Mouse (Mus musculus) lung, adult 18-20 months (tissue): ENCODE measurements around the gene Apc2.
A peak's percentile ranks its signal among the peaks of the same experiment; 100 is the strongest.

Source experiments
- DNase-seq, 2 experiments: peaks; one replicate each; pipeline ENCODE4 v3.0.0; 2022; ENCODE audit warnings: mixed read lengths in 2 of 2

Apc2 gene

DNA sequence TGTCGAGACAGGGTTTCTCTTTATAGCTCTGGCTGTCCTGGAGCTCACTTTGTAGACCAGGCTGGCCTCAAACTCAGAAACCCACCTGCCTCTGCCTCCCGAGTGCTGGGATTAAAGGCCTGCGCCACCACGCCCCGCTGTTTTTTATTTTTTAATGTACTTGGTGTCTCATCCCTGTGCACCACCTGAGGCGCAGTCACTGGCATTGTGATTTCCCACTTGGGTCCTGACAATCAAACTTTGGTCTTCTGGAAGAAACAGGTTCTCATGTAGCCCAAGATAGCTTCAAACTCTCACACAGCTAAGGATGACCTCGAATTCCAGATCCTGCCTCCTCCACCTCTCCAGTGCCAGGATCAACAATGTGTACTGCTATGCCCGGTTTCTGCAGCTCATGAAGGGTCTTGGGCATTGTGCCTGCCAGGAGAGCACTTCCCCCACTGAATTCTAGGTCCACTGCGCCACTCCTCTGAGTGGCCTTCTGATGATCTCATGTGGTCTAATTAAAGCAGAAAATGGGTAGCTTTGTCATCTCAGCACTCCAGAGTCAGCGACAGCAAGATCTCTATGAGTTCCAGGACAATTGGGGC lies 32.9 kb upstream of the Apc2 start:
- no peak for DNase-seq

DNA sequence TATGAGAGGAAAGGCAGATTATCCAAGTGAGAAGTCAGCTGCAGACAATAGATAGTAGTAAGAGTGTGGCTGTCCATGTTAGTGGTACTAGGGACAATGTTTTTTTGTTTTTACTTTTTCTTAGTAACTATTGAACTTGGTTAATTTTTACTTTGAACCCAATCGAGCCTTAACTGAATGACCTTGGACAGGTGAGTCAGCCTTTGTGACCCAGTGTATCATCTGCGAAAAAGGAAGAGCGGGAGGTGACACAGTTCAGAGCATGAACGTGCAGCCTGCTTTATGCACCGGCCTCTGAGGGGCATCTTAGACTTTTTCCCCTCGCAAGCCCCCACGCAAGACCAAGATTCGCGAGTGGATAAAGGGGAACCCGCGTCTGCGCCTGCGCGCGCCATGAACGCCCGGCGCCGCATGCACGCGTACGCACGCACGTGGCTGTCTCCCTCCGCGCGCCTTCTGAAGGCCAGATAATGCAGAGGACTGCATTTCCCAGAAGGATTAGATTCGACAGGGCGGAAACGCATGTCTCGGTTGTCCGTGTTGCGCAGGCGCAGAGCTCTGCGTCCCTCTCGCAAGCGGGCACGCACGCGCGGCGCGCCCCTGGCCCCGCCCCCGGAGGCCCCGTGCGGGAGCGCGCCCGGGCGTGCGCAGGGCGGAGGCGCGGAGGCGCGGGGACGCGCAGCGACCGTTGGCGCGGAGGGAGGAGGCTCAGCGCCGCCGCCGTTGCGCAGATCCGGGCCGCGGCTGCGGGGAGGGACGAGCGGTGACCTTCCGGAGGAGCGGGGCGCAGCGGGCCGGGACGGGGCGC lies 31.2 kb upstream of the Apc2 start:
- peak; percentile 99 for DNase-seq

DNA sequence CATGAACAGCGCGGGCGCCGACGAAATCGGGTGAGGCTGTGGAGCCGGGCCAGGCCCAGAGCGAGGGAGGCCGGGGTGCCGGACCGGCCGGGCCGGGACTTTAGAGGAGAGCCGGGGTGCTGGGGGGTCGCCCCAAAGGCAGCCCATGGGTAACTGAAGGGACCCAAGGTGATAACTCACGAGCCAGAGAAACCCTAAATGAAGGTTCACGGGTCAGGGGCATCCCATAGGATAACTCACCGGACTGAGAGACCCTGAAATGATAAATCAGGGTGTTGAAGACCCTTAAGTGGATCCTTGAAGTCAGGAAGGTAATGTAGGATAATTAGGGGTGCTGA lies 30.7 kb upstream of the Apc2 start:
- no peak for DNase-seq

DNA sequence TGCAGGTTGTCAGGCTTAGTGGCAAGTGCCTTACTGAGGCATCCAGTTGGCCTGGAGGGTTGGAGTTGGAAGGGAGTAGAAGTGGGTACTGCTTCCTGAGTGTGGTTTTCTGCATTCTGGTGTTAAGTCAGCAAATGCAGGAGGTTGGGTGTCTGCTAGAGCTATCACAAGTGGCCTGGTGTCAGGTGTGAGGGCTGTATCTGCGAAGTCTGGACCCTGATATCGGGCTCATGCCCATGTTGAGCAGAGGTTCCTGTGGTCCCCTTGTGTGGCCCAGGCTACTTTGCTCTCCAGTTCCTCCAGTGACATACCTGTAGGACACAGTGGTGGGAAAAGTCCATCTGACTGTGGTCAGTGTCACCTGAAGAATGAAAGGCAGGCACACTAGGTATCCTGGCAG lies 25.7 kb upstream of the Apc2 start:
- no peak for DNase-seq

DNA sequence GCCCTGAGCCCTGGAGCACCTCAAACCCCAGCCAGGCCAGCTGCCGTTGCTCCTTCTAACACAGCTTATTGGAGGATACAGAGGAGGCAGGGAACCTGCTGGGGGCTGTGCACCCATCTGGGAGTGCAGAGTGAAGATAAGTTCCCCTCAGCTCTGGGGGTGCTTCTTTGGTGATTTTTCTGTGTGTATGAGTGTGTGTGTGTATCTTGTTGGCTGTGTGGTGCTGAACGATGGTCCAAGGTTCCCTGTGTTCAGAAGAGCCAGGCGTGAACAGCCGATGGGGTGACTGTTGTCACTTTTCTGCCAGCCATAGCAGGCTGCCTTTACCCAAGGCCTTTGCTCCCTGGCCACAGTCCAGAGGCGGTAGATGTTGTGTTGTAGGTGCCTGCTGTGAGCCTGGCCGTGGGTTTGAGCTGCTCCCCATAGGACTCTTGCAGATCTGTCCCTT lies 25.0 kb upstream of the Apc2 start:
- DNase-seq, result no peak

DNA sequence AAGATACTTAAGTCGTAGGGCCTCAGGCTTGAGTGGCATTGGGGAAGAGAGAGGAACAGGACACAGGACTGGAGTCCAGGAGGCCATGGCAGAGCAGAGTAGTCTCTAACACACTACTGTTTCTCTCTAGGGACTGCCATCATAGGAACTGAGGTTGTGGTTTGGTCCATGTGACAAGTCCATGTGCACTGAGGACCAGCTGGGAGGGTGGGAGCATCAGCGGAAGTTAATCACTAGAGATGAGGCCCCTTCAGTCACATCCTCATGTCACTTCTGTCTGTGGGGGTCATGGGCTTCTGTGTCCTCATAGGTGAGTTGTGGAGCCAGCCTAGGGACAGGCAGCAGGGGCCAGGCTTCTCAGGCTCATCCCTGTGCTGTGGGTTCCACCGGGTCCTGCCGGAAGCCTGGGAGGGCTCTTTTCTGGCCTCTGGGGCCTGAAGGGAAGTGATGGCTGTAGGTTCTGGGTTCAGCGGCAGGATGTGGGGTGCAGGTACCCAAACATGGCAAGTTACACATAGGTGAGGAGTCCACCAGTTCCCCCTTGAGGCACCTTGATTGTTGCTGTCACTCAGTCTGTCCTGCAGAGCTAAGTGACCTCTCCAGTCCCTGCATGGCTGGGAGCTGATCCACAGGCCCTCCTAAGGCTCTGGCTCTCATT lies 24.5 kb upstream of the Apc2 start:
- DNase-seq, result no peak

DNA sequence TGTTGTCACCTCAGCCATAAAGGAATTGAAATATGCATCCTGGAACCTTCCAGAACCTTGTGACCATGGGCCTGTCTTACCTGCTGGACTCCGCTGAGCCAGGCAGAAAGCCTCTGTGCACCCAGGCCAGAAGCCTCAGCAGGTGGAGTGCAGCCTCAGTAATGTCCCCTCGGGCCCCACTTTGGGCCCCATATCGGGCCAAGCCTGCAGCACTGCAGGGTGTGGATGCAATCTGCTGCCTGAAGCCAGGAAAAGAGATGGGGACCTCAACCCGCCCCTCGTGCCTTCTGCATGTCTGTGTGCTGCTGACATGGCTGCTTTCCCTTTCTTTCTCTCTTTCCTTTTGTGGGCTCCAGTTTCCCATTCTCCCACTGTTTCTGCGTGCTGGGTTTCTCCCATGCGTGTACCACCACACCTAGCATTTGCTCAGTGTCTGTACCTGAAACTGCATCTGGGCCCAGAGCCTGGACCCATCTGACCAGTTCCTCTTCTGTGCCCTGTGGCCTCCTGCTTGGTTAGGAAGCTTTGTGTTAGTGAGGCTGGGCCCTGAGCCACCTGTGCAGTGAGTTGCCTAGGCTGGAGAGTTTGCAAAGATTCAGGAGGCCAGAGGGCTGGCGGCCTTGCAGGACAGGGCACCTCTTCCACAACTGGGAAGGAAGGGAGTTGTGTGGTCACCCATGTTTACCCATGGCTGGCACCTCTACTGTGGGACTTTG lies 23.7 kb upstream of the Apc2 start:
- peak in 1 of 2 experiments; percentile 41 for DNase-seq

DNA sequence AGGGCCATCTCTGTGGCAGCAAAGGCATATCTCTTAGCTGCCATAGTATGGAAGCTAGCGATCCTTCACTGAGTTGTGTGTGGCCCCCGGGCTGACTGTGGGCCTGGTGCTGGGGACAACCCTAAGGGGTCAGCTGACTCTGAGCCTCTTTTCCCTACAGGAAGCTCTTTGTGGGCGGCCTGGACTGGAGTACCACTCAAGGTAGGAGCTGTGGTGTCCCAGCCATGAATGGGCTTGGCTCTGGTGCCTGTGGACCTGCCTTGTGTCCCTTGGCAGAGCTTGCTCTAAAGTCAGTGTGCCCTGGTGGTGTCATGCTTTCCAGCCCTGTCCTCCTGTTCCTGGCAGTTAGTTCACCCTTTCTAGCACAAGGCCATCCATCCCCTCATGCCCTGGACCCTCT lies 21.9 kb upstream of the Apc2 start:
- peak; percentile 61 to 72 for DNase-seq

DNA sequence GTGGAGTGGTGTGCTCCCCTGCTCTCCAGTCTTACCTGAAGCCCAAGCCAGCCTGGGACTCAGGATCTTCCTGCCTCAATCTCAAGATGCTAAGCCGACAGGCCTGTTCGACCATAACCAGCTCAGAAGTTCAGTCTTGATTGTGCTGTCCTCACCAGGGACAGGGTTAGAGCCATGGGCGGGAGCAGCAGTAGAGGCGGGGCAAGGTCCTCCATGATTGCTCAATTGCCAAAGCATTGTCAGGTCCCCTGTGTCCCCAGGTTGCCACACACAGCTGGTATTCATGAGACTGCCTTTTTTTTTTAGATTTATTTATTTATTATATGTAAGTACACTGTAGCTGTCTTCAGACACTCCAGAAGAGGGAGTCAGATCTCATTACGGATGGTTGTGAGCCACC lies 19.5 kb upstream of the Apc2 start:
- peak; percentile 39 to 56 for DNase-seq

DNA sequence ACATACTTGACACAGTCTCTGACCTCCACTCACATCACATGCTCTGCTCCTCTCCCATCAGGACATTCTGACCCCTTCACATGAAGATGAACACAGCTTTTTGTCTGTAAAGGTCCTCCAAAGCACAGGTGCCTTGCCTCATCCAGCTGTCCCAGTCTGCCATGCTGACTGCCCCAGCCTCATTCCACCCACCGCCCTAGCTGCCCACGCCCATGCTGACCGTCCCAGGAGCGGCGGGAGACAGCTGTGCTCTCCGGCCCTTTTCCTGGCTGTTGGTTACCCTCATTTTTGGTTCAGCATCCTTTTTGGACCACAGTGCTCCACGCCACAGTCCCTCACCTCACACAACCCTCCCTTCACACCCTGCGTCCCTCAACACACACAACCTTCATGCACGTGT lies 17.4 kb upstream of the Apc2 start:
- no peak for DNase-seq

DNA sequence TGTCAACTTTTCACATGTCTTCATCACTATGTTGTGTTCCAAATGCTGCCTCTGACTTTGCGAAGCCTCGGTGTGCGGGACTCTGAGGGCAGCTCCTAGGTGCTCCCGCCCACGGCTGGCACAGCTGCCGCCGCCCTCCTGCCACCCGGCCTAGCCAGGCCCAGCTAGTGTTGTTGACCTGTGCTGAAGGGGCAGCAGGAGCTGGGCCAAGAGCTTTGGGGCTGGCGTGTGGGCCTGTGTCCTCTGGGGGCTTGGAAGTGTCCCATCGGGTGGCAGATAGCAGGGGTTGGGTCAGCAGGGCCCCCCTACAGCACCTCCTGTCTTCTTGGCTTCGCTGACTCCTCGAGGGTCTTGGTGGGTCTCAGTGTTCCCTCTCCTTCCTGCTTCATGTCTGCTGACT lies 16.5 kb upstream of the Apc2 start:
- DNase-seq, result no peak

DNA sequence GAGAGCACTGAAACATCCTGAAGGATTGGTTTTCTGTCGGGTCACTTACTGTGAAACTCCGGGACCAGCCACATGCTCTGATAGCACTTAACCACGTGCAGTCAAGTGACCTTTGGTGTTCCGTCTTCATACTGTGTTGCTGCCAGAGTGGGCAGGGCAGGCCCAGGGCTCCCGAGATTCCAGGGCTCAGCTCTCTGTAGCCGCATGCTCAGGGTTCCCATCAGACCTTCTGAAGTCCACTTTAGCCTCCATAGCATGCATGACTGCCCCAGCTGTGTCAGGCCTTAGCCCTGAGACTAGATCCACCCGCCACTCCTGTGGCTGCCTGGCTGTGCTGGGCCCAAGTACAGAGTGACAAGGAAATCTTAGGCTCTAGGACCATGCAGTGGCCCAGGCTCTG lies 14.5 kb upstream of the Apc2 start:
- peak; percentile 59 to 75 for DNase-seq

DNA sequence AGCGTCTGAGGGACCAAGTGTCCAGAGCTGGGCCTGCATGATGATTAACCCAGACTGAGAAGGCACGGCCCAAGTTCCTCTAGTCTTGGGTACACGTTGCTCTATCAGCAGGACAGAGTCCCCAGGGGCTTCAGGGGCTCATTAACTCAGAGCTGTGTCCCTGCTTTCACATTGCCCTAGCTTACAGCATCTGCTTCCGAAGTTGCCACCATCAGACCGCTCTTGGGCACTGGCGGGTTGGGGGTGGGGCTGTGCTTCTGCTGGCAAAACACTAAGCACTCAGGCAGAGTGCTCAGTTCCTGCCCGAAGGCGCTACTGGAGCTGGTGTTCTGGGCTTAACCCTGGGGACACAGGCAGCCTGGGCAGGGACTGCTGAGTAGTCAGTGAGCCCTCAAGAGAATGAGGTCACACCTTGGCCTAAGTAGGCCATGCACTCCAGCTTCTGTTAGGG lies 13.8 kb upstream of the Apc2 start:
- DNase-seq, result peak; percentile 79 to 88

DNA sequence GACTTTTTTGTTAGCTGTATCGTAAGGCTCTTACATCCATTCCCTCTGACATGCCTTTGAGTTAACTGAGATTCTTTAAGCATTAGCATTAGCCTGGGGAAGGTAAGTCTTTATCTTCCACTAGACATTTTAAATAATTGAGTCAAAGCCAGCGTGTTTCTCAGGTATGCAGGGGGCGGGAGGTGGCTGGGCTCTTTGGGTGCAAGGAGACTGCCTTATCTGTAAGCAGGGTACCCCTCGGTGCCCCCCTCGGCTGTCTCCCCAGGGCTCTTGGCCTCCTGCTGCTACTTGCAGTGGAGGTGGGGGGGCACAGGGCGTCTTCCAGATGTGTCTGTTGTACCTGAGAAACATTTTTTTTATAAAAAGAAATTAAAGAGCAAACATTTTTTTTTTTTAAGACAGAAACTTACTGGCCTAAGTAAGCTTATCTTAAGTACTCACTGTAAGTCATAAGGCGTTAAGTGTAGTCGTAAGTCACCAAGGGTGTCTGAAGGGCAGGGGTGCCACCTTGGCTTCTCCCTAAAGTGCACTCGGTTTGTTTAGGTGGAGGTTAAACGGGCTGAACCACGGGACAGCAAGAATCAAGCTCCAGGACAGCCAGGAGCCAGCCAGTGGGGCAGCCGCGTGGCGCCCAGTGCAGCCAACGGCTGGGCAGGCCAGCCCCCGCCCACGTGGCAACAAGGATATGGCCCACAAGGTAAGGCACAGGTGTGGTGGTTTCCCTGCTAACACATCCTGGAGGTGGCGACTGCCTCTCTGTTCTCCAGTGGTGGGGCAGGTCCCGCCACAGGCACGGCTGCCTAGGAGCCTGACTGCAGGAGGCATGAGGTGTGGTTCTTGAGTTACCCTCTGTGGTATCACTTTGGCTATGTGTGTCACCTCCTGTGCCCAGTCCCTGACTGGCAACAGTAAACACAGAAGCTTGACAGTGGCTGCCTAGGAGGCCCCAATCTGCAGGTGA lies 13.0 kb upstream of the Apc2 start:
- peak; percentile 61 to 76 for DNase-seq

DNA sequence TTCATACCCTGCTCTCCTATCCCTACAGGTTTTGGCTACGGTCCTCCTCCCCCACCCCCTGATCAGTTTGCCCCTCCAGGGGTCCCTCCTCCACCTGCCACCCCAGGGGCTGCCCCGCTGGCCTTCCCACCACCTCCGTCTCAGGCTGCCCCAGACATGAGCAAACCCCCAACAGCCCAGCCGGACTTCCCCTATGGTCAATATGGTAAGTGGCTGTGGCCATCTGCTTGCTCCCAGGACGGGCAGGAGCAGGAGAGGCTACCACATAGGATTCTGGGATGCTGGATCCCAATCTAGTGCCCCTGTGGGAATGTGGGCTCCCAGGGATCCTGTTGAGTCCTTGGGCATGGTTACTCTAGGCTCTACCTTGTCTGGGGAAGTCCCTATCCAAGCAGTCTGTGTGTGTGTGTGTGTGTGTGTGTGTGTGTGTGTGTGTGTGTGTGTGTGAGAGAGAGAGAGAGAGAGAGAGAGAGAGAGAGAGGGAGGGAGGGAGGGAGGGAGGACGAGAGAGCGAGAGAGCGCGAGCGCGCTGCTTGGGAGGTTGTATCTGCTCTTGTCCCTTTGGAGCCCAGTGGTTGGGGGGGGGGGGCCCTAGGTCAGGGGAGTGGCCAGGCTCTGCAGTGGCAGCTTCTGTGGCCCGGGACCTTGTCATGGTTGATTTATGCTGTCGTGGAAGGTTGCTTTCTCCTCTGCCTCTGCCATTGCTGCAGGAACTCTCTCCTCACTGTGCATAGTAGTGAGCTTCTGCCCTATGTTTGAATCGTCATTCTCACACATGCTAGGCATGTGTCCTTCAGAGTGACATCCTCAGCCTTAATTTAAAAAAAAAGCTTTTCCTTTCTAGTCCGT lies 10.3 kb upstream of the Apc2 start:
- no peak for DNase-seq

DNA sequence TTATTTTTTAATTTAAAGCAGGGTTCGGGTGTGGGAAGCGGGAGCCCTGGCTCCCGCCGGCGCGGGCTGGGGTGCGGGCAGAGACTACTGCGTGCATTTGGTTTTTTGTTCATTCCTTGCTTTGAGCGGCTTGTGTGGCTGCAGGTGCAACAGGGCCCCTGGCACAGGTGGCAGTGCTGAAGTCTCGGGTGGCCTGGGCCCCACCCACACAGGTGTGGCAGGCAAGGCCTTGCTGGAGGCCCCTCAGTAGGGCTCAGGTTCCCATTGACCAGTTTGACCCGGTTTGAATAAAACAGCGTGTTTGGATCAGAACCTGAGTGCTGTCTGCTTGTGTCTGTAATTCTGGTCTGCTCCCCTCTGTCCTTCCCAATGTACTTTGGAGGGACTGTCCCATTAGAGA lies 7.7 kb upstream of the Apc2 start:
- no peak for DNase-seq

DNA sequence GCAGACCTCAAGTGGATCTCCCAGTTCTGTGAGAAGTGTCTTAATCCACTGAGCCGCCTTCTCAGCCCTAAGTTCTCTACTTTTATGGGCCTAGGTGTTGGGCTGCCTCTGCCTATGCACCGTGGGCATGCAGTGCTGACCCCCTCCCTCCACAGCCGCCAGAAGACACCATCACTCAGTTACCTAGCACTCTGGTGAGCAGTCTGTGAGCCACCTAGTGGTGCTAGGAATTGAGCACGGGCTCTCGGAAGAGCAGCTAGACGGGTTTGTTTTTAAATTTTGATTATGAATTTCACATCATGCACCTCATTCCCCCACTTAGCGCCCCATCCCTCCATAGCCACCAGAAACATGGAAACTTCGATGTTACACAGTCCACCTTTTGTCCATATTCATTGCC lies 7.1 kb upstream of the Apc2 start:
- no peak for DNase-seq

DNA sequence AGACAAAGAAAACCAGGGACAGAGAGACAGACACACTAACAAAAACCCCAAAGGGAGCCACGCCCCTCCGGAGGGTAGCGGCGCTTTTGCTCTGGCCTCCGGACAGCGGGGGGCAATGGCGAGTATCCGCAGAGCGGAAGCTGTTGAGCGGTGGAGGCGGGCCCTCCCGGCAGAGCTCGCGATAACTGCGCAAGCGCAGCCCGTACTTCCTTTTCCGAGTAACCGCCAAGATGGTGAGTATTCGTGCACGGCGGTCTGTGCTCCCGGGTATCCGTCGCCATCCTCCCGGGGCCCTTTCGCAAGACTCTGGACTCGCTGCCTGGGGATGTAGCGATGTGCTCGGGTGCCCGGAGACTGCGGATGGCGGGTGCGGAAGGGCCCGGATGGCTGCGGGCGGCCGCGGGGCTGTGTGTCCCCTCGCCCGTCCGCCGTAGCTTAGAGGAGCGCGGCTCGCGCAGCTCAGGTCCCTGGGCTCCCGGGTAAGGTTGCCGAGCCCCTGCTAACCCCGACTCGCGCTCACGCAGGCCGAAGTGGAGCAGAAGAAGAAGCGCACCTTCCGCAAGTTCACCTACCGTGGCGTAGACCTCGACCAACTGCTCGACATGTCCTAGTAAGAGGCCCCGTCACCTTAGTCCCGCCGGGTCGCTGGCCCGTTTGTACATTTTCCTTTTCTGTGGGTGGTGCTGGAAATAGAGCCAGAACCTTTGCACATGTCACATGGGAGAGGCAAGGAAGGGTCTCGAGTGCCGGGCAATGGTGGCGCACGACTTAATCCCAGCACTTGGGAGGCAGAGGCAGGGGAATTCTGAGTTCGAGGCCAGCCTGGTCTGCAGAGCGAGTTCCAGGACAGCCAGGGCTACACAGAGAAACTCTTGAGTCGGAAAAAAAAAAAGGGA lies 3.3 kb upstream of the Apc2 start, which contains the start of gene Rps15:
Gene Rps15 (plus strand): TSS at position 203 of the 896 bp plus-strand sequence.
- peak; percentile 94 to 96 for DNase-seq

DNA sequence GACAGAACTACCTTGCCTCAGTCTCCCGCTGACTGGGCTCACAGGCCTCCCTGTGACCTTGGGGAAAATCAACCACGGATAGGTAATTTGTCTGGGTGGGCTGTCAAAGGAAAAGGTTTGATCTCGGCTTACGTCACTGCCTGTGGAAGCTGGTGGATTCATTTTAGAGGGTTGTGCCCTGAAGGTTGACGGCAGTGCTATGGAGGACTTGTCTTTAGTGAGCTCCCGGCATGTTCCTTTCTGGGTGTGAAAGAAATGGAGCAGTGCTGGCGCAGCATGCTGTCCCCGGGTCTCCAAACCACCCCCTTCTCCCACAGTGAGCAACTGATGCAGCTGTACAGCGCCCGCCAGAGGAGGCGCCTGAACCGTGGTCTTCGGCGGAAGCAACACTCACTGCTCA lies 2.5 kb upstream of the Apc2 start:
- DNase-seq, result no peak

DNA sequence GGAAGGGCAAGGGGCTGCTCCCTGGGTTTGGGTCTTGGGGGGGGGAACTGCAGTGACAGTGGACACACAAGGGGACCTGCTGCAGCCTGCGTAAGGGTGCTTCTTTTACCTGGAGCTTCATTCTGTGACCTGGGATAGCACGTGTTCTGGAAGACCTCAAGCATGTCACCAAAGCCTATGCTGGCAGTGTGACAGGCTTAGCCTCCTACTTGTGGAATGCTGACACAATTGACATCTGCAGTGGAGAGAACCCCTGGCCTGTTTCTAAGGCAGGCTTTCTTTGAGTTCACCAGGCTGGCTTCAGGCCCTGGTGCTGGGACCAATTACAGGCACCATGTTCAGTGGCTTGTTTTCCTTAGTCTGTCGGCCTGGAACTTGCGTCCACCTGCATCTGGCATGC lies 1.5 kb upstream of the Apc2 start:
- DNase-seq, result no peak
